Mouse (Mus musculus) hematopoietic stem cell, adult 5-6 weeks (primary cell): Measurements from ENCODE around the gene Hpcal1. TPM values are rescaled to one million over a fixed set of nuclear protein-coding genes. Genes with fewer than 3 reads are reported as not detected.

Source experiments
- ATAC-seq, 2 experiments: fragments of 125-278 bp in 1 of 2; replicated peaks in 1 of 2; 2 replicates each; pipeline ENCODE4 v1.8.0; 2016 to 2017; ENCODE audit warnings: inconsistent platforms in 2 of 2, mild to moderate bottlenecking in 2 of 2, moderate number of reproducible peaks in 2 of 2, low read depth in 1 of 2, moderate TSS enrichment in 1 of 2; ENCODE audit not compliant: low FRiP score in 2 of 2, poor library complexity in 2 of 2, severe bottlenecking in 2 of 2, insufficient read depth in 1 of 2, low TSS enrichment in 1 of 2
- total RNA-seq: library from RNA; stranded (forward); fragments of 172-1452, 232-1000 nt; gene quantifications from 2 replicates; pipeline ENCODE4 v1.2.3, GENCODE M21; 2017

The Hpcal1 gene
- 15.5 and 16.8 TPM in 2 replicates for total RNA-seq

GRCm38 (mm10) chr12:17690564-17691281 is at the start of gene Hpcal1:
Gene Hpcal1 (plus strand): TSS chr12:17690856.
- peak; percentile 73 to 84 for ATAC-seq

GRCm38 (mm10) chr12:17641269-17641668 is 49.4 kb upstream of the Hpcal1 start:
- no peak for ATAC-seq

DNA sequence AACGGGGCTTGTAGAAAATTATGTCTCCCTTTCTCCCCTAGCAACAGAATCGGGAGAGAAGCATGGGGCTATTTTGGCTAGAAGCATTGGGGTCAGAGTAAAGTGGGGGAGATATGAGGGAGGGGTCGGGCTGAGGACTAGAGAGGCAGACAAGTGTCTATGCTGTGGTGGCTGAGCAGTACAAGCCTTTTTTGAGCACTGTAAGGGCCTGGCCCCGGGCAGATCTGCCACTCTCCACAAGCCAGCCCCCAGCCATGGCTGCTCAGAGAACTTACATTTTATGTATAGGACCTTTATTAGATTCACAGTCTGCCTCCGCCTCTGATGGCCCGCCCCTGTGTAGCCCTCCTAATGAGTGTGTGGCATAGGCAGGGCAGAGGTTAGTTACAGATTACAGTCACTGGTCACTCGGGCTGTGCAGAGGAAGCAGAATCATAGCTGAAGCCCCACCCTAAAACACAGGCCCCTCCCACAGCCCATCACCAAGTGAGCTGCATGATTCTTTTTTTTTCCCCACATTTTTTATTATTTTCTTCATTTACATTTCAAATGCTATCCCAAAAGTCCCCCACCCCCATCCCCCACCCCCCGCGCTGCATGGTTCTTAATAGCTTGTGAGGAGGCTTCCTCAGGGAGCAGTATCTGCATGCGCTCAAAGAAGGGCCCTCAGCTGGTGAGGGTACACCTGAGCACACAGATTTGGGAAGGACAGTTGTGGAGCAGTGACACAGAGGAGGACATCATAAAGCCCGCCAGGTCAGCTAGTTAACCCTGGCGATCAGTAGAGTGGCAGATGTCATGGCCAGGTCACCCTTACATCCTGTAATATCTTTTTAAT is 46.1 kb upstream of the Hpcal1 start:
- no peak for ATAC-seq

DNA sequence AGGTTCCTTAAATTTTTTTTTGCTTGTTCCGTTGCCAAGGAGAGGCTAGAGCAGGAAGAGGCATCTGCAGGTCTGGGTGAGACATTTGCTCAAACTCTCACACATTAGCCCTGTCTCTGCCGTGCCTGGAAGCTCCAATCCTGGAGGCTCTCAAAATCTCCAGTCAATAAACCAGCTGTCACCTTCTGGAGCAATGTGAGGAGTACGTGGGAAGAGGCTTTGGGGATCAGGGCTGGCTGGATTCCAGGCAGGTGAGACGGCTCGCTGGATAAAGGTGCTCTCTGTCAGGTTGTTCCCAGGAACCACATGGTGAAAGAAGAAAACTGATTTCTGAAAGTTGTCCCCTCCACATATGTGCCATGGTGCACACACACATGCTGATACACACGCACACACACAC is 44.2 kb upstream of the Hpcal1 start:
- no peak for ATAC-seq

GRCm38 (mm10) chr12:17651223-17652095 is 39.2 kb upstream of the Hpcal1 start:
- no peak for ATAC-seq

DNA sequence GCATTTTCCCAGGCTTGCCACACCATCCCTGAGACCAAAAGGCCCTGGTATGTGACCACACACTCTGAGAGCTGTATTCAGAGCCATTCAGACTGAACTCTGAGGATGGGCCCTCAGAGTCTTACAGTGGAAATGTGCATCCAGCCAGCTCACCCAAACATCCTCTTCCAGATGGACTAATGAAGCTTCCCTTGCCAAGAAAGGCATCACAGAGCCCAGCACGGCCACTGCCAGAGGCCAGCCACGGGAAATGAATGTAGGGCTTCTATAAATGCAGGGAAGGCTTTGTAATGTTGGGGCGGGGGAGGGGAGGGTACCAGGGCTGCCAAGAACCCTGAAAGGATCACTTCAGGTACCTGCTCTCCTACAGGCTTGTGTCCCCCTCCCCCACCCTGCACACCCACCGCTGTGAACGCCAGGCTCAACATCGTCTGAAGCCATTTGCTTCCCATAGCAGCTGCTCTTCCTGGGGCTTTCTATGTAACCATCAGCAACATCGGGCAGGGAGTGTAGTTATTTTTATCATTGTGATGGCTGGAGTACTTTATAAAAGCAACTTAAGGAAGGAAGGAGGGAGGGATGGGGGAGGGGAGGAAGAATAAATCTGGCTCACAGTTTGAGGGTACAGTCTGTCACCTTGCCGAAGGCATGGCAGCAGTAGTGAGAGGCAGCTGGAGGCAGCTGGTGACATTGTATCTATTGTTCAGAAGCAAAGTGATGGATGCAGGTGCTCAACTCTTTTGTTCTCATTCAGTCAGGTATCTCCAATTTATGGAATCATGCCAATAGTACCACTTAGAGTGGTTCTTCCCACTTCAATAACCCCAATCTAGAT is 38.2 kb upstream of the Hpcal1 start:
- no peak for ATAC-seq

GRCm38 (mm10) chr12:17653051-17653783 is 37.4 kb upstream of the Hpcal1 start:
- no peak for ATAC-seq

GRCm38 (mm10) chr12:17657561-17658195 is 33.0 kb upstream of the Hpcal1 start:
- ATAC-seq, result no peak

DNA sequence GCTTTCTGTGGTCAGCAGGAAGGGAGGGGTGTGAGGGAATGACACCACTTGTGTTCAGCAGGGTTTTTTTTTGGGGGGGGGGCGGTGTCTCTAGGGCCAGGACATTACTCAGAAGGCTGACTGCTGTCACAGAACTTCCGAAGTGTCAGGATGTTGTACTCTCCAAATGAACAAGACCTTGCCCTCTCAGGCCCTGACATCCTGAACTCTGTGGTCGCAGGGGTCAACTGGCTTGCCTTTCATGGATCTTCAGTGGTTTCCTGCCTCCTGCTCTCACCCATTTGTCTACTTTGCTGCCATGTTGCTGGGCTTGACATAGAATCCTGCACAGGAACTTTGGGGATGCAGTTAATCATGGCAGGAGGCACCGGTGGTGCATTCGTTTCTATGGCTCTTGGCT is 32.1 kb upstream of the Hpcal1 start:
- no peak for ATAC-seq

DNA sequence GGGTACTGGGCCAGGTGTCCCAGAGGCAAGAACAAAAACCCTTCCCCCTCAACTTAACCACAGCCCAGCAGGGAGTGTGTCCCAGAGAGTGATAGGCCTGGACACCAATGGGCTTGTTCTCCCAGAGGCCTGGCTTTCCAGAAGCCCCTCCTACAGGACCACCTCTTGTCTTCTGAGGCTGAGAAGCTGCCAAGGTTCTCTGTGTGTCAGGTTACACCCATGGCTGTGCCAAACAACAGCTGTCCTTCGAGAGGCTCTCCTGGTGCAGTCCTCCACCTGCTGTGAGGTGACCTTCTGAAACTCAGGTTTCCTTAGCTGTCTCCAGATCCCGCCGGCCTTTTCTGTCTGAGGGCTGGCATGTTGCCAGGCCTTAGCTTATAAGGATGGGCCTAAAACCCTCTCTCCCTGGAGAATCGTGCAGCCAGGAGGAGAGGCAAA is 29.2 kb upstream of the Hpcal1 start:
- ATAC-seq, result no peak

DNA sequence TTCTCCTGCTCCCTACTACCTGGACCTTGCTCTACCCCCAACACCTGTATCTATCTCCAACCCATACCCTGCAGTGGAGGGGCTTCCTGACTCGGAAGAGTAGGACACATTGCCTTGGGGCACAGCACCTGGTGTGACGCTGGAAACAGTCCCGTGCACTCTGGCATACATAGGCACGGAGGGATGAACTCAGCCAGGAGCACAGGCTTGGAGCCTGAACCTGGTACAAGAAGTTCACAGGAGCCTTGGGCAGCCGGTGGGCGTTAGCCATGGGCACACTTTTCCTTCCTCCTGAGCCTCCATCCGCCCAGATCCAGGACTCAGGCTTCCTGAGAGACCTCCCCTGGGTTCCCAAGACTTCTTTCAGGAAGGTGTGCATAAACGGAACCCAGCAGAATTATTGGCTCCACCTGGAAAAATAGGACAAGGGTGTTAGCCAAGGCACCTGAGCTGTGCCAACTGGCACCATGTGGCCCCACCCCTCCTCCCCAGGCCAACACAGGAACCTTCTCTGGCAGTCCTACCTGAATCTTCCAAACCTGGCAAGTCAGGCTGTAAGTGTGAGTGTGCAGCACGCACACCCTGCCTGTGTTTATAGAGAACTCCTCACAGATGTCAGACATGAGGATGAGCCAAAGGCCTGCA is 26.5 kb upstream of the Hpcal1 start:
- no peak for ATAC-seq

GRCm38 (mm10) chr12:17665906-17666326 is 24.7 kb upstream of the Hpcal1 start:
- no peak for ATAC-seq

DNA sequence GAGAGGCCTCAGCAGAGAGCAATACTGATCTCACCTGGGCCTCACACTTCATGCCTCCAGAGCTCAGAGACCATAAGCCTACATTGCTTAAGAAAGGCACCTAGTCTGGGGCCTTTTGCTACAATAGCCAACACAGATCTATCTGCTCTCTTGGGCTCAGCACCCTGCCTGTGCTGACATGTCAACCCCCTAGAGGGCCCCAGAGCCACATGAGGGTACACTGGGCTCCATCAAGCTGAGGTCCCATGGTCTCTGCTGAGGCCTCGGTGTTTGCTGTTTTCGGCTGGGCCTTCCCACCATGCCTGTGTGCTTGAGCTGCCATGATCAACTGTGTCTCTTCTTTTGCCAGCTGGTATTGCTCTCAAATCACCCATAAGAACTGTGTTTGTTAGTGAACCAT is 24.0 kb upstream of the Hpcal1 start:
- ATAC-seq, result peak; percentile 88 to 91

- ATAC-seq, result no peak
Observed at GRCm38 (mm10) chr12:17673729-17674128, 16.9 kb upstream of the Hpcal1 start.

- ATAC-seq, result 0 out of 4 replicates have a peak, but pooled peaks have one; percentile 7 to 25
Observed at GRCm38 (mm10) chr12:17674182-17674812, 16.4 kb upstream of the Hpcal1 start.
